Mouse (Mus musculus) adipocyte (in vitro differentiated cells): ENCODE measurements around the gene Man2b1.

Experiments used
- DNase-seq: peaks from one replicate; pipeline ENCODE4 v3.0.0-alpha.2; 2016; ENCODE audit warnings: low spot score

Gene Man2b1

DNA sequence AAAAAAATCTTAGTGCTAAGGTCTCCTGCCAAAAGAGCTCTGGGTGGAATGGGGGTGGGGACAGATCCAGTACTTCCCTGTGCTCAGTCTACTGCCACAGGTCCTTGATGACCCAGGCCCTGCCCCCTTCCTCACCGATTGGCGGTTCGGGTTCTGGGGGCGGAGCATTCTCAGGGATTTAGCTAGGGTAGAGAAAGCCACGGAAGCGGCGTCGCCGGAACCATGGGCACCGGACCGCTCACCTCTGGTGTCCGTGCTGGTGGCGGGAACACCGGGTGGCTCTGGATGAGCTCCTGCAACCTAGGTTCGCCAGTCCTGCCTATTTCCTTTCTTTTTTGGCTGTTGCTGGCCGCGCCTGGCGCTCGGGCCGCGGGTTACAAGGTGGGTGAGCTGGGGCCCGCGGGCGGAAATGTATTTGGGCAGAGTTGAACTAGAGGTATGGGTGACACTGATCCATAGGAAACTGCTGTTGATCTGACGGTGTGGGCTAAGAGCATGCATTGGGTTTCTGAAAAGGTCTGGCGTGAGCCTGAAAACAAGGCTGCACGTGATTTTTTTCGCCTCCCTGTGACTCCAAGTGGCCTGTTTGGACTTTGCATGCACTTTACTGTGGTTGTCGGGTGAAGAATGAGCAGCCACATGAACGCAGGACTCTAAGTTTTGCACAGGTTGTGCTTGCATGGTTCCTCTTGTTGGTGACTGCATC, at the start of gene Man2b1:
Gene Man2b1 (plus strand): TSS at position 163 of the 706 bp plus-strand sequence.
- peak; percentile 98 for DNase-seq

DNA sequence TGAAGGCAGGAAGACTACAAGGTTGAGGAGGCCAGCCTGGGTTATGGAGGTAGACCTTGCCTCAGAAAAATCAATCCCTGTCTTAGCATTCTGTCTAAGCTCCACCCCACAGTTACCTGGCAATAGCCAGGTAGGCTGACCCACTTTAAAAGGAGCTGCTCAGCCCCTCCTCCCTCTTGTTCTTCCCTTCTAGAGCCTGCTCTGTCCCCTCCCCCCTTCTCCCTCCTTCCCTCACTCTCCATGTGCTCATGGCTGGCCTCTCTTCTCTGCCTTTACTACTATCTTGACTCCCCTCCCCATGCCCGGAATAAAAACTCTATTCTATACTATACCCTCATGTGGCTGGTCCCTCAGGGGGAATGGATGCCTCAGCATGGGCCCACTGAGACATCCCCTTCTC, 49.2 kb upstream of the Man2b1 start:
- DNase-seq = no peak

DNA sequence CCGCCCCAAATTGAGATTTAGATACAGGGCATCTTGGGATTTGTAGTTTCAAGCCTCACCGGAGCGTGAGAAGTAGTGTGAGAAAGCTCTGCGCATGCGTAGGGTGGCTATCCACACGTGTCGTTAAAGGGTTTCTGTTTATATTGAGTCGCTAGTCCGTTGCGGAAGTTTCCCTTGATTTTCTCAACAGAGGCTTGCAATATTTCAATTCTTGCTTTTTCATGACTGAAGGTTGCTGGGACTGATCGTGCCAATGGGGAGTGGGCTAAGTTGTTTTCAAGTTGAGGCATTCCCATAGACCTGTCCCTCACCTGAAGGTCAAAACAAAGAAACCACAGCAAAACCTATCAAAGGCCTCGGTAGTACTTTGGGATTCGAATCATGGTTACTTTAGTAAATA, 48.3 kb upstream of the Man2b1 start:
- no peak for DNase-seq

DNA sequence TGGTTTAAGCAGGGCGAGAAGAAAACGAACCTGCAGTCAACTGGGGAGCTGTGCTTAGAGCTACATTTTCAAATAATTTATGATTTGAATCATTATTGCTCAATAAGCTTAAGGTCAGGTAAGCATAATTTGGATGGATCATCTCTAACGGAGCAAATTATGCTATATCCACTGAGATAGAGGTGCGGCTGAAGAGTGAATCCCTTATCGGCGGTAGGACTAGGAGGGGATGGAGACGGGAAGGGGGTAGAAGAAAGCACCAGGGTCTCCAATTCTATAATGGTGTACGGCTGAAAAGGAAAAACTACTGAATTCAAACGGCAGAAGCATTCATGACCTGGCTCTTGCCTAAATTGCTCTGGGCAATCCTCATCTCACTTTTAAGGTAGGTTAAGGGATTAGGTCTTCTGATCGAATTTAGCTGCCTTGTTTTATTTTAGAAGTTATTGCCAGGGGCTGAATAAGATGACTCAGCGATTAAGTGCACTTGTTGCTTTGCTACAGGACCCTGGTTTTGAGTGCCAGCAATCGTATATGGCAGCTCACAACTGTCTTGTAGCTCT, 47.8 kb upstream of the Man2b1 start:
- no peak for DNase-seq

DNA sequence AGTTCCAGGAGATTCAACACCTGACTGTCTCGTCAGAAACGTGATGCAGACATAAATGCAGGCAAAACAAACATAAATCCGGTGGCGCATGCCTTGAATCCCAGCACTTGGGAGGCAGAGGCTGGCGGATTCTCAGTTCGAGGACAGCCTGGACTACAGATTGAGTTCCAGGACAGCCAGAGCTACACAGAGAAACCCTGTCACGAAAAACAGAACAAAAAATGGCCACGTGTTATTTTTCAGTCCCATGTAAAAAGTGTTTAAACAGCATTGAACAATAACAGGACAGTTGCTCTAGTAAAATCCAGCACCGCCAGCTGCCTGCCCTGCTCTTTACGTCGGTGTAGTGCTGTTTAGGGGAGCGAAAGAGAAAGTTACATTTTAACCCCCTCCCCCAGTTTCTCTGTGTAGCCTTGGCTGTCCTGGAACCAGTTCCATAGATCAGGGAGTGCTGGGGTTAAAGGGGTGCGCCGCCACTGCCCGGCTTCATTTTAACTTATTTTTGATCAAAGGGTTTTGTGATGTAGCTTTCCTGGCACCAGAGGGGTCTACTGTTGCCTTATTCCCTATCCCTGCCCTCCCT, 47.3 kb upstream of the Man2b1 start:
- peak; percentile 78 for DNase-seq

DNA sequence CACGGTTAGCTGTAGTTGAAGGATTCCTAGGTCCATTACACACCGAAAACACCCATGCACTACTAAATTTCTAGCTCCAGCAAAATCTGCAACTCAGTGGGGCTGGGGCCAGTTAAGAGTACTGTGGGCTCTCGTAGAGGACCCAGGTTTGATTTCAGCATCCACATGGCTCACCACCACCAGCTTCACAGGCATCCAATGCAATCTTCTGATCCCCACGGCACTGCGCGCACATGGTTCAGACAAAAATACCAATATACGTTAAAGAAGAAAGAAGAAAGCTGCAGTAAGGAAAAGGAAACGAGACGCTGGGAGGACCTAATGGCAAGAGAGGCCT, 46.7 kb upstream of the Man2b1 start:
- DNase-seq = no peak

DNA sequence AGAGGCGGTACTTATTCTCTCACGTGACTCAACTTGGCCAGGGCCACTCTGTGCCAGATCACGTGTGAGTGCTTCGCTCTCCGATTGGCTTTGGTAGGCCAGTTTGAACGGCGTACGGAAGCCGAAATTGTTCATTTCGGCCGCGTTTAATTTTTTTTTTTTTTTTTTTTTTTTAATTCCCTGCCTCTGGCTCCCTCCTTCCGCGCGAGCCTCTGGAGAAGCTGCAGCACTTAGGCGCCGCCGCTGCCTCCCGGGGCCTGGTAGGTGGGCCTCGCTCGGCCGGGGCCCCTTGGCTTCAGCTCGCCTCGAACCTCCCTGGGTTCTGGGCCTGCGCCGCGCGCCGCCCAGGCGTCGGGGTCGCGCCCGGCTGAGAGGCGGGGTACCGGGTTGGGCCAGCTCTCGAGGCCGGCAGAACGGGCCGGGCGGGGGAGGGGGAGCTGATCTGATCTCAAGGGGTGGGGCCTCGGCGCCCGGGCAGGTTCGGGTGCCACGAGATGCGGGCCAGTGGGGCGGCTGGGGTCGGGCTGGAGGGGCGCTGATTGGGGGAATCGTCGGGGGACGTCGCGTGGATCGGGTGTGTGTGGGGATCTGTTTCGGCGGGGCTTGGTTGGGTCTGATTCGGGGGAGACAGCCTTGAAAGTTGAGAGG, 46.2 kb upstream of the Man2b1 start, which contains the start of gene Tnpo2:
Gene Tnpo2 (plus strand): TSS at position 198 of the 648 bp plus-strand sequence.
- DNase-seq = peak; percentile 100

DNA sequence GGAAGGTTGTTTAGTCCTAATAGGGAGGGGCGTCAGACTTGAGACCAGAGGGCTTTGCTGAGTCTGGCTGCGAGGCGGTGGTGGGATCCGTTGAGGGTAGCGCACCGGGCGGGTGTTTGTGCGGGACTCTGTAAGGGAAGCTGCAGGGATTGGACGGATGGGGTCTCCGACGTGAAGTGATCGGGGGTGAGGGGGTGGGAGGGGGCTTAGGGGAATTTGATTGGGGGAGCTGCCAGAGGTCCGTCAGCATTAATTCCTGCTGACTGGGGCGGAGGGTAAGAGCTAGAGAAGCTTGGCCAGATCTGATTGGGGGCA, 45.7 kb upstream of the Man2b1 start:
- no peak for DNase-seq

DNA sequence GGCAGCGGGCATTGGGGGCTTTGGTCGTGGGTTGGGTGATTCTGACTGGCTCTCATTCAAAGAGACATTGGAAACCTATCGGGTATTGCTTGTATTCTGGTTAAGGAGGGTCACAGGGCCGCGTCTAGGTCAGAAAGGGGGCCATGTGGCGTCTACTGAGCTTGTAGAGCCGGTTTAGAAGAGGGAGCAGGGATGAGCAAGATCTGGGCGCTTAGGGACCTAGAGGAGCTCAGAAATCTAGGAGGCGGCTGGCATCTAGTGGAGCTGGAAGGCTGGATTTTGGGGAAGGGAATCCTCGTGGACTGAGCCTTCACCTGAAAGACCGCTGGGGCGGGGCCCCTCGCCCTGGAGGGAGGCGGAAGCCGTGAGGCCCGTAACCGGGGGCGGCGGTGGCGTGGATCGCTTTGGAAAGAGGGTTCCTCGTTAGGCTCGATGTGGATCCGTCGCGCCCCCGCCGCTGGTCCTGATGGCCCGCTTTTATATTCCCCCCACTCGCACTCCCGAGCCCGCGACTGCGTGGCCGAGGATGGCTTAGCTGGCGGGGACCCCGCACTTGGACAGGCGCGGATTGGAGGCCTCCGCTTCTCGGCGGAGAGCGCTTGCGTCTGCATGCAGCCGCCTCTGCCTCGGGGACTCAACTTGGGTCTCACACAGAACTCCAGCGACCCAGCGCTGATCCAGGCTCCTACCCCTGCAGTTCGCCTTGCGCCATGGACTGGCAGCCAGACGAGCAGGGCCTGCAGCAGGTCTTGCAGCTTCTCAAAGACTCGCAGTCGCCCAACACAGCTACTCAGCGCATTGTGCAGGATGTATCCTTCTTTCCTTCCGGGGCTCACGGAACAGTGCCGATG, 45.2 kb upstream of the Man2b1 start:
- DNase-seq = peak; percentile 66

DNA sequence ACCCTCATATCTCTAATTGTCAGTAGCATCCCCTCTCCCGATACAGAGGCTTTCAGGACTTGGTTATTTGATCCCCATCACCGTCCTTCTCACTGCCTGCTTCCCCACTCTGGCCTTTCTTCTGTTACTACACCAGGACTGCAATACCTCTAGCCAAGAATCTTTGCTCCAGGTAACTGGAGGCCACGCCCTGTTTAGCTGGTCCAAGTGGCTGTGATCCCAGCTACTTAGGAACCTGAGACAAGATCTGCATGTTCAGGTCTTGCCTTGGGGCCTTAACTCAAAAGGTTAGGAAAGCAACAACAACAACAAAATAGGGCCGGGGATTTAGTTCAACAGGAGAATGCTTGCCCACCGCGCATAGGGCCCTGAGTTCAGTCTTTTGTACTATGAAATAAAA, 39.5 kb upstream of the Man2b1 start:
- DNase-seq = no peak

DNA sequence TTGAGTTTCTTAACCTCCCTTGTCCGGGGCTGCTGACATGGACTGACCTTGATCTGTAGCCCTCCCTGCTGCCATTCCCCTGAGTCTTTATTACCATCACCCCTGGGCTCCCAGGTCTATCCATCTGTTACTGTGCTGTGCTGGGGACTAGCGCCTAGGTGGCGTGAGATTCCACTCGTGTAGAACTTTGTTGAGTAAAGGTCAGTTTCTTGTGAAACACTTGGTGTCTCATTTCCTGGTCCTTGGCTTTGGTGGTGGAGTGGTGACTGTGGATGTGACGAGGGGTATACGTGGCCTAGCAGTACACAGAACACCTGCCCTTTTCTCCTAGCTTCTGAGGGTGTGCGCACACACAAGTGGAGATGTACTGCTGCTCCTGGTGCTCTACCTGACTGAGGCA, 25.7 kb upstream of the Man2b1 start:
- no peak for DNase-seq

DNA sequence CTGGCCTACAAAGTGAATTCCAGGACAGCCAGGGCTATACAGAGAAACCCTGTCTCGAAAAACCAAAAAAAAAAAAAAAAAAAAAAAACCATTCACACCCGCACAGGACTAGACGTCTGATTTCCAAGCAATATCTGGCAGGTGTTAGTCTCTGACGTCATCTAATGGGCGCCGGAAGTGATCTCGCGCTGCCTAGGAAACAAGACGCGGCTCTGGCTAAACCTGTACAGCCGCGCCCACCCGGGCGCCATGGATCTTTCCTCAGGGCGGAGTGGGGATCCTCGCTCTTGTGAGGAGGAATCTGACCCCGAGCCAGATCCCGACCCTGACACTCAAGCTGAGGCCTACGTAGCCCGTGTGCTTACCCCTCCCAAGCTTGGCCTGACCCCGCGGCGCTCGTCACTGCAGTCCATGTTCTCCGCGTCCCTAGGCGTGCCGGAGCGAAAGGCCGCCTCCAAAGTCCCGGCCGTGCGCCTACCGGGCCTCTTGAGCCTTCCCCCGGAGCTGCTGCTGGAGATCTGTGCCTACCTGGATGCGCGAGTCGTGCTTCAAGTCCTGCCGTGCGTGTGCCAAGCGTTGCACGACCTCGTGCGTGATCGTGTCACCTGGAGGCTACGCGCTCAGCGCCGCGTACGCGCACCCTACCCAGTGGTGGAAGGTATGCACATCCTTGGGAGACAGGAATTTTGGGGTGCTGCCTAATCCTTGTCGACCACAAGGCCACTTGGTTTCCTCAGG, 23.0 kb upstream of the Man2b1 start, which contains the start of gene Fbxw9:
Gene Fbxw9 (plus strand): TSS at position 177 of the 738 bp plus-strand sequence.
- peak; percentile 96 for DNase-seq

DNA sequence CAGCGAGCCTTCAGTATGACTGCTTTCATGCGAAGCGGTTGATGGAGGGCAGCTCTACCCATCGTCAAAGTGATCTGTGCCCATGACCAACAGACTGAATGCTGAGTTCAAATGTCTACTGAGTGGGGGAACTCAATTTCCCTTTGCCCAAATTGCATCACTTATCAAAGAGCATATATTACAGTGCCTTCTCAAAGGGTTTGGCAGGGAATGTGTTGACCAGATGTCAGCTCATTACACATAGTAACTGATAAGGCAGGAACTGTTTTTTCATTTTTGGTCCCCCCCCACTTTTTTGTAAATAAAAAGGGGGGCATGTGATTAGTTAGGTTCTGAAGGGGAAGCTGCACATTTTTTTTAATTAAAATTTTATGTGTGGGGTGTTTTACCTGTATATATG, 20.5 kb upstream of the Man2b1 start:
- no peak for DNase-seq

DNA sequence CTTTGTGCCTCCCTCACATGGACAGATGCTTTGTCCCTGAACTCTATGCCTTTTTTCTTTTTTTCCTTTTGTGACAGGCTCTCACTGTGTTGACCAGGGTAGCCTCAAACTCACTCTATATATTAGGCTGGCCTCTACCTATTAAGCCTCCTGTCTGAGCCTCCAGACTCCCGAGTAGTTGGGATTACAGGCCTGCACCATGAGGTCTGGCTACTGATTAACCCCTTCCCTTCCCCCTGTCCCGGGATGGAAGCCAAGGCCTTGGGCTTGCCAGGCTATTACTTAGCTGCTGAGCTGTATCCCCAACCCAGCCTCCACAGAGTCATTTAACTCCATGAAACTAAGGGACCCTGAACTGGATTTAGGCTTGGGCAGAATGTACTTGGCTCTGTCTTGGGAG, 17.9 kb upstream of the Man2b1 start:
- DNase-seq = peak; percentile 56

DNA sequence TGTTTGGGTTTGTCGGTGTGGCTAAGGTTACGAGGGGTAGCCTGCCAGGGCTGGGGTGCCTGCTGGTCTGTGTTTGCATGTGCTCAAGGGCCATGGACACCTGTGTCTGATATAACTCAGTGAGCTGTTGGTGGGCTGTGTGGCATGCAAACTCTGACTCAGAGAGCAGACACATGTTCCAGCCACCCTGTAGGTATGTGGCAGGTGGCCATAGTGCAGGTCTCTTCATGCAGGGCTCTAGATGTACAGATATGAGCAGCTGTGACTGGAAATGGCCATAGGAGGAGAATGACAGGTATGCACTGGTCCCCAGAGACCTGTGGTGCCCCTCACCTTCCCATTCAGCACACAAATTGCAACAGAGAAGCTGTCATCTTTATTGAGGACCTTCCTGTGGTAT, 15.9 kb upstream of the Man2b1 start:
- DNase-seq = no peak

DNA sequence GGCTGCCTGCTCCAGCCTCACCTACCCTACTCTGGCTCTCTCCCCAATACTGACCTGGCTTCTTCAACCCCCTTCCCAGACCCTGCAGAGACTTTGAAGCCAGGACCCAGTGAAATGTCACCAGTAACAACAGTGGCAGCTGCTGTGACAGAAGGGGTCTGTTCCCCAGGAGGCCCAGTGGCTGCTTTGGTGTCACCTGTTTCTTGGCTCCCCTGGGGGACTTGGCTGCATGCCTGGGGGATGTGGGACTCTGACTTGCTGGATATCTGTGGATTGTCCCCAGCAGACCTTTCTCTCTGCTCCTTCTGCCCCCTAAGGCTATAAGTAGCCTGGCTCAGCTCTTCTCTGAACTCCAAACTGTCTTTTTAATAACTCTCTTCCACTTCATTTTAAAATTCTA, 15.1 kb upstream of the Man2b1 start, which contains the start of gene Gm5741:
Gene Gm5741 (minus strand): TSS at position 1 of the 400 bp plus-strand sequence.
- no peak for DNase-seq

DNA sequence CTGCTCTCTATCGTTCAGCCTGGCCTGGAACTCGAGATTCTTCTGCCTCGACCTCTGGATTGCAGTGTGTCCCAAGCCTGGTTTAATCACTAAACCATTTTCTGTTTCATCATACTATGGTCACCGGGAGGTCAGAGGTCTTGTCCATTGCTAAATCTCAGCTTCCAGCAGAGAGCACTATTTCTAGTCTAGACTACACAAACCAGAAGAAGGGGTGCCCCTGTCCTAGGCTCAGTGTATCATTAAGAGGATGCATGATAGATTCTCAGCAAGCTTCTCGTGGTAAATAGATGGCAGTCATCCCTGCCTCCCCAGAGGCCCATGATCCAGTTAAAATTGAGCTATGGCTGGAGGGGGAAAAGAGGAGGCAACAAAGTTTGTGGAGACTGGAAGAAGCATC, 12.0 kb upstream of the Man2b1 start:
- peak; percentile 48 for DNase-seq

DNA sequence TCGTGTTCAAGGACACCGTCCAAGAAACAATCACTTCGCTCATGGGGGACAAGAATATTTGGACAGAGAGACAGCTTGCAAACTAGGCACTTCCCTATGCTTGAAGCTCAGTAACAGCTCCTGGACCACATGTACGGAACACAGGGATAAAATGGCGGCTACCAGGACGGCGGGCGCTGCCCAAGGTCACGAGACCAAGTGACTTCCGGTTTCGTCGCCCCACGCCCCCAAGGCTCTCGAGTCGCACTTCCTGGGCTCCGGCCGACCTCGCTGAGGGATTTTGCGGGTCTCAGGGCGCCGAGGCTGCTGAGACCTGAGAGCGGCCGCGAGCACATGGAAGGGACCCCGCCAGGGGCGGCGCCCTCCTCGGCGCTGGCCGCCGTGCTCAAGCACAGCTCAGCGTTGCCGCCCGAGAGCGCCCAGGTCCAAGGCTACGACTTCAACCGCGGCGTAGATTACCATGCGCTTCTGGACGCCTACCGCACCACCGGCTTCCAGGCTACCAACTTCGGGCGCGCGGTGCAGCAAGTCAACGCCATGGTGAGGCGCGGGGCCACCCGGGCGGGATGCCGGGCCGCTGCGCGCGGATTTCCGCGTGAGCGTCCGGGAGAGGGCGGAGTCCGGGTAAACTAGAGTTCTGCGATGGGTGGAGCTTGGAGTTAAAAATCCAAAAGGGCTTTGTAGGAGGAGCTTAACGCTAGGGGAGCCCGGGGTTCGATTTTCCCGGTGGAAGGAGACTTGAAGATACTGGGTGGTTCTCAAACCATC, 11.4 kb upstream of the Man2b1 start, which contains the start of gene Dhps:
Gene Dhps (plus strand): TSS at position 244 of the 768 bp plus-strand sequence.
- DNase-seq = peak; percentile 95

DNA sequence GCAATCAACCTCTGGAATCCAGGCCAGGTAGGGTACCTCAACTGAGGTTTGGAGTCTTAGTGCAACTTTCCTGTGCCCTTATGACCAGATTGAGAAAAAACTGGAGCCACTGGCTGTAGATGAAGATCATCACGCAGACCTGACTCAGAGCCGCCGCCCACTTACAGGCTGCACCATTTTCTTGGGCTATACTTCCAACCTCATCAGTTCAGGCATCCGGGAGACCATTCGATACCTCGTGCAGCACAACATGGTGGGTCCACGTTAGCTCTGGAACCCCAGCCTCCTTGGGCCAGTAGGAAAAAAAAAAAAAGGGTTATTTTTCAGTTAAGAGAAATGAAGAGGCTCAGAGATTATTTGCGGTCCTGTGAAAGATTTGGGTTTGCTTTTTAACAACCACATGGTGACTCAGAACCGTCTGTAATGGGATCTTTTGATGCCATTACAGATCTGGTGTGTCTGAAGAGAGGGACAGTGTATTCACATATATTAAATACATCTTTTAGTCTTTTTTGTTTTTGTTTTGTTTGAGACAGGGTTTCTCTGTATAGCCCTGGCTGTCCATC, 10.6 kb upstream of the Man2b1 start:
- no peak for DNase-seq

DNA sequence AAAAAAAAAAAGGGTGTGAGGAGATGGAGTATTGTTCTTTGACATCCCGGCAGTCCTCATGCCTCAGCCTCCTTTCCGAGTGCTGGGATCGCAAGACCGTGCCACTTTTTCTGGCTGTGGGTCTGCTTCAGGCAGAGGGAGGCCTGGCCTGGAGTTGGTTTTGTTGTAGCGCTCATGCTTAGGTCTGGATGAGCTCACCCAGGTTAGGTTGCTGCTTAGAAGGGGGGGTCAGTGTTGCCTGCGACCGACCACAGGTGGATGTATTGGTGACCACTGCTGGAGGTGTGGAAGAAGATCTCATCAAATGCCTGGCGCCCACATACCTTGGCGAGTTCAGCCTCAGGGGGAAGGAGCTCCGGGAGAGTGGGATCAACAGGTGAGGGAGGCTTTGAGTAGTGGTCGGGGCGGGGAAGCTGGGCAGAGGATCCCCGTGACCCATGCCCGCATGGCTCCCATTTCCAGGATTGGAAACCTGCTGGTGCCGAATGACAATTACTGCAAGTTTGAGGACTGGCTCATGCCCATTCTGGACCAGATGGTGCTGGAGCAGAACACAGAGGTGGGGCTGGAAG, 9.9 kb upstream of the Man2b1 start:
- DNase-seq = no peak
